Mouse (Mus musculus) thymus, postnatal 14 days (tissue): Measurements from ENCODE around the gene Myom1.
A peak's percentile ranks its signal among the peaks of the same experiment; 100 is the strongest.

Experiments
- DNase-seq: peaks from one replicate; pipeline ENCODE4 v3.0.0; 2021

Gene Myom1

GRCm38 (mm10) chr17:71062870-71063602 lies 60.6 kb downstream of the Myom1 start:
- DNase-seq = no peak

GRCm38 (mm10) chr17:71064463-71065014 lies 62.1 kb downstream of the Myom1 start:
- DNase-seq = no peak

GRCm38 (mm10) chr17:71065127-71065526 lies 62.7 kb downstream of the Myom1 start:
- DNase-seq = no peak

- DNase-seq = peak; percentile 14
Measured at GRCm38 (mm10) chr17:71069176-71069575, 66.7 kb downstream of the Myom1 start.

GRCm38 (mm10) chr17:71071958-71072357 lies 69.5 kb downstream of the Myom1 start:
- no peak for DNase-seq

- DNase-seq = no peak
Measured at GRCm38 (mm10) chr17:71074386-71074785, 72.0 kb downstream of the Myom1 start.

- no peak for DNase-seq
Measured at GRCm38 (mm10) chr17:71081986-71082385, 79.6 kb downstream of the Myom1 start.

- peak; percentile 21 for DNase-seq
Measured at GRCm38 (mm10) chr17:71086969-71087368, 84.5 kb downstream of the Myom1 start.

GRCm38 (mm10) chr17:71087396-71088153 lies 85.1 kb downstream of the Myom1 start:
- no peak for DNase-seq

GRCm38 (mm10) chr17:71088154-71088521 lies 85.7 kb downstream of the Myom1 start:
- DNase-seq = no peak

GRCm38 (mm10) chr17:71088991-71089434 lies 86.6 kb downstream of the Myom1 start:
- DNase-seq = no peak

GRCm38 (mm10) chr17:71089781-71090480 lies 87.5 kb downstream of the Myom1 start:
- DNase-seq = no peak

GRCm38 (mm10) chr17:71091024-71091423 lies 88.6 kb downstream of the Myom1 start:
- DNase-seq = no peak

- no peak for DNase-seq
Measured at GRCm38 (mm10) chr17:71092341-71092740, 89.9 kb downstream of the Myom1 start.

- DNase-seq = no peak
Measured at GRCm38 (mm10) chr17:71093793-71094192, 91.4 kb downstream of the Myom1 start.

- DNase-seq = no peak
Measured at GRCm38 (mm10) chr17:71094438-71094837, 92.0 kb downstream of the Myom1 start.

- DNase-seq = no peak
Measured at GRCm38 (mm10) chr17:71096557-71097208, 94.2 kb downstream of the Myom1 start.

GRCm38 (mm10) chr17:71097209-71097597 lies 94.8 kb downstream of the Myom1 start:
- no peak for DNase-seq

- DNase-seq = no peak
Measured at GRCm38 (mm10) chr17:71098606-71099005, 96.2 kb downstream of the Myom1 start.

- DNase-seq = no peak
Measured at GRCm38 (mm10) chr17:71102571-71103551, 100.4 kb downstream of the Myom1 start.

- DNase-seq = no peak
Measured at GRCm38 (mm10) chr17:71105297-71105696, 102.9 kb downstream of the Myom1 start.

- DNase-seq = no peak
Measured at GRCm38 (mm10) chr17:71106250-71106649, 103.8 kb downstream of the Myom1 start.
